Mouse (Mus musculus): ENCODE data around the gene Krt15.

Krt15 gene

GRCm38 (mm10) chr11:100135731-100136130 lies at the start of gene Krt15:
Krt15 (minus strand) TSS chr11:100135928.
- no peak for DNase-seq (ENCODE audit: low spot score)

- DNase-seq (ENCODE audit: low spot score), result no peak
Measured at GRCm38 (mm10) chr11:100181725-100182124, 46.0 kb upstream of the Krt15 start.

- DNase-seq (ENCODE audit: low spot score), result no peak
Measured at GRCm38 (mm10) chr11:100179260-100179659, 43.5 kb upstream of the Krt15 start.

- DNase-seq (ENCODE audit: low spot score), result no peak
Measured at GRCm38 (mm10) chr11:100178307-100178706, 42.6 kb upstream of the Krt15 start.

- no peak for DNase-seq (ENCODE audit: low spot score)
Measured at GRCm38 (mm10) chr11:100176791-100177190, 41.1 kb upstream of the Krt15 start.

- peak; percentile 53 for DNase-seq (ENCODE audit: low spot score)
Measured at GRCm38 (mm10) chr11:100168765-100169762, 33.3 kb upstream of the Krt15 start.

- no peak for DNase-seq (ENCODE audit: low spot score)
Measured at GRCm38 (mm10) chr11:100168071-100168470, 32.3 kb upstream of the Krt15 start.

- DNase-seq (ENCODE audit: low spot score), result no peak
Measured at GRCm38 (mm10) chr11:100164392-100164791, 28.7 kb upstream of the Krt15 start.

- DNase-seq (ENCODE audit: low spot score), result no peak
Measured at GRCm38 (mm10) chr11:100157908-100158477, 22.3 kb upstream of the Krt15 start.

- DNase-seq (ENCODE audit: low spot score), result no peak
Measured at GRCm38 (mm10) chr11:100157331-100157730, 21.6 kb upstream of the Krt15 start.

- no peak for DNase-seq (ENCODE audit: low spot score)
Measured at GRCm38 (mm10) chr11:100155497-100156255, 19.9 kb upstream of the Krt15 start.

GRCm38 (mm10) chr11:100148615-100149330 lies 13.0 kb upstream of the Krt15 start, which contains the start of gene Krt19:
Krt19 (minus strand) TSS chr11:100148665.
- no peak for DNase-seq (ENCODE audit: low spot score)

- no peak for DNase-seq (ENCODE audit: low spot score)
Measured at GRCm38 (mm10) chr11:100147566-100148353, 12.0 kb upstream of the Krt15 start.

- DNase-seq (ENCODE audit: low spot score), result no peak
Measured at GRCm38 (mm10) chr11:100145858-100146560, 10.3 kb upstream of the Krt15 start.

GRCm38 (mm10) chr11:100145104-100145503 lies 9.4 kb upstream of the Krt15 start:
- no peak for DNase-seq (ENCODE audit: low spot score)

- no peak for DNase-seq (ENCODE audit: low spot score)
Measured at GRCm38 (mm10) chr11:100140966-100141365, 5.2 kb upstream of the Krt15 start.

GRCm38 (mm10) chr11:100139391-100139790 lies 3.7 kb upstream of the Krt15 start:
- DNase-seq (ENCODE audit: low spot score), result no peak

GRCm38 (mm10) chr11:100138809-100139208 lies 3.1 kb upstream of the Krt15 start:
- no peak for DNase-seq (ENCODE audit: low spot score)

GRCm38 (mm10) chr11:100137693-100138092 lies 2.0 kb upstream of the Krt15 start:
- no peak for DNase-seq (ENCODE audit: low spot score)

GRCm38 (mm10) chr11:100136559-100136958 lies 831 bp upstream of the Krt15 start:
- no peak for DNase-seq (ENCODE audit: low spot score)
